Mouse (Mus musculus): ENCODE results near the gene Zpld1. TPM values are rescaled to one million over a fixed set of nuclear protein-coding genes. Genes with fewer than 3 reads are reported as not detected.

Gene Zpld1
- not detected for polyA plus RNA-seq (2012; fragmentation: generic; extraction: Trizol)
- long read RNA-seq, experiment 1: 0 reads
- long read RNA-seq, experiment 2: 0 reads

DNA sequence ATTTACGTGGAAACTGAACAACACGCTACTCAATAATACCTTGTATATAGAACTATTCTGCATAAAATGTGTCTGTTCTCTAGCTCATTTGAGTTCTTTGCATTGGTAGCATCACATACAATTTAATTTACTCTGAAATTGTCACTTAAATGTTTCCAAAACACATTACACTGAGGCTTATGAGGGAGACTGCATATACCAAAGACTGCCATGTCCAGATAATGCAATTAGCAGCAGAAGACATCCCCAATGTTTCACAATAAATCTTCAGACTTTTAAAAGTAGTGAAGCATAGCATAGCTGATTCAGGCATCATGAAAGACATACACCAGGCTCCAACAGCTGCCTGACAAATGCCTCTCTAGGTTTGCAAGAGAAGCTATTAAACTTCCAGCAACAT, at the start of gene Zpld1:
Gene Zpld1, minus strand, starts transcription at position 101 of the 400 bp plus-strand sequence.
- no peaks in the 10 kb centered on the region for H3K27me3 ChIP-seq (ENCODE audit: control insufficient read depth, insufficient read depth, insufficient read length)
- H3ac ChIP-seq (ENCODE audit: control insufficient read depth, insufficient read length, low read depth): no peak within 1 kb of the TSS
- no peak for TF ChIP-seq CEBPB (IDR thresholded peaks at IDR 0.05; ENCODE audit: low read depth)
- TF ChIP-seq FOSL1 (IDR thresholded peaks at IDR 0.05; ENCODE audit: insufficient read depth, low read length, poor library complexity, severe bottlenecking): no peak
- H3K4me3 ChIP-seq (ENCODE audit: insufficient read depth, poor library complexity, severe bottlenecking): no peak within 1 kb of the TSS
- no peaks in the 10 kb centered on the region for H3K79me2 ChIP-seq (ENCODE audit: control insufficient read depth, insufficient read depth)
- no peaks in the 10 kb centered on the region for H3K36me3 ChIP-seq (ENCODE audit: control insufficient read depth, insufficient read depth)
- H3K79me3 ChIP-seq (ENCODE audit: low read depth): no peaks in the 10 kb centered on the region

DNA sequence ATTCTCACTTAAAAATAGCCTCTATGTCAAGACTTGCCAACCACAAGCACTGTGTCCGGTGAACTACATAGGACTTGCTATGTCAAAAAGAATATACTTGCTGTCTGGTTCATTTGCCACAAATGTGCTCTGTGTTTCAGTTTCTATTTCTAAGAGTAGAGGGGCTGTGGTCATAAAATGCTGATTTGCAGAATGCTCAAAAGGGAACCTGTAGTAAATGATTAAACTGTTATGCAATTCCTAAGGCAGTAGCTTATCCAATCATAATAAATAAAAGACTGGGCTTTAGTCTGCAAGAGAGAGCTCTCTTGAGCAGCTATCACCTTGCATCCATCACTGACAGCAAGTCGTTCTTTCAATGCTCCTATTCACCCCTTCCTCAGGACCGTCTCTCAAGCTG, 47.9 kb upstream of the Zpld1 start:
- Histone ChIP-seq H3K79me3 (ENCODE audit: low read depth) (no peaks in the 10 kb centered on the region), H3K4me3 (ENCODE audit: insufficient read depth, poor library complexity, severe bottlenecking) (no peak overlapping the region), H3K27me3 (ENCODE audit: control insufficient read depth, insufficient read depth, insufficient read length) (no peaks in the 10 kb centered on the region), H3K79me2 (ENCODE audit: control insufficient read depth, insufficient read depth) (no peaks in the 10 kb centered on the region), H3K36me3 (ENCODE audit: control insufficient read depth, insufficient read depth) (no peaks in the 10 kb centered on the region), H3ac (ENCODE audit: control insufficient read depth, insufficient read length, low read depth) (no peak overlapping the region)
- no peak for TF ChIP-seq MYOD1 (IDR thresholded peaks at IDR 0.05; ENCODE audit: control insufficient read depth, insufficient read length, low read depth)
- no peak for TF ChIP-seq CTCF (IDR thresholded peaks at IDR 0.05; ENCODE audit: control insufficient read depth, insufficient read depth, insufficient read length)
- no peak for TF ChIP-seq USF1 (IDR thresholded peaks at IDR 0.05; ENCODE audit: low read depth)
- TF ChIP-seq MYOG (IDR thresholded peaks at IDR 0.05; ENCODE audit: control insufficient read depth, extremely low read depth, insufficient read length): no peak
- no peak for TF ChIP-seq MAX (IDR thresholded peaks at IDR 0.05)

DNA sequence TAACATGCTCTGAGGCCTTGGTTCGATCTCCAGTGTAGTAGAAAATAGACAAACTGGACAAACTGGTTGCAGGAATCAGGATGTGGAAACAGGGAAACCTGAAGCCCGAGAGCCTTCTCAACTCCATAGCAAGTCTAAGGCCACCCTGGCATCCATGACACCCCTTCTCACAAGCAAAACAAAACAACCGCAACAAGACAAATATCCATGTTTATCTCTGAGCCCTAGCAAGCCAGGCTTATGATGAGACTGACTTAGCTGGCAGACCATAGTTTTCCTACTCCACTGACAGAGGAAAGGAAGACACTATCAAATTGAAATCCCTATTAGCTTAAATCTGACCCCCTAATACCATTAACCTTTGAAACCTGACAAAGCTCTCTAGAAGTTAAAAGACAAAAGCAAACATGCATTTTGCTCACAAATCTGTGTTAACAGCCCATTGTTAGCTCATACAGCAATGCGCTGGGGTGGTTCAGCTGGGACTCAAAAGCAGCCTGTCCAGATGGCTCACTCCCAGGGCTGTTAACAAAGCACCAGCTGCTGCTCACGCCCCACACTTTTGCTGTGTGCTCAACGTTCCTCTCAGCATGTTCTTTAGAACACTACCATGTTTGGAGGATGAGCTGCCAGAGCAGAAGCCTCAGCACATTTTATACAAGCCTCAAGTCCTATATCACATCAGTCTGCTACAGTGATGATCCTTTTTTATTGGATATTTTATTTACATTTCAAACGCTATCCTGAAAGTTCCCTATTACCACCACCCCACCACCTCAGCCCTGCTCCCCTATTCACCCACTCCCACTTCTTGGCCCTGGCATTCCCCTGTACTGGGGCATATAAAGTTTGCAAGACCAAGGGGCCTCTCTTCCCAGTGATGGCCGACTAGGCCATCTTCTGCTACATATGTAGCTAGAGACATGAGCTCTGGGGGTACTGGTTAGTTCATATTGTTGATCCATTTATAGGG, 24.0 kb upstream of the Zpld1 start:
- Histone ChIP-seq H3K4me3 (ENCODE audit: insufficient read depth, poor library complexity, severe bottlenecking) (no peak overlapping the region), H3K79me3 (ENCODE audit: low read depth) (no peaks in the 10 kb centered on the region), H3K79me2 (ENCODE audit: control insufficient read depth, insufficient read depth) (no peaks in the 10 kb centered on the region), H3K27me3 (ENCODE audit: control insufficient read depth, insufficient read depth, insufficient read length) (no peaks in the 10 kb centered on the region), H3ac (ENCODE audit: control insufficient read depth, insufficient read length, low read depth) (no peak overlapping the region), H3K36me3 (ENCODE audit: control insufficient read depth, insufficient read depth) (no peaks in the 10 kb centered on the region)
- TF ChIP-seq CEBPB (IDR thresholded peaks at IDR 0.05; ENCODE audit: low read depth) (no peak), CTCF (IDR thresholded peaks at IDR 0.05; ENCODE audit: control insufficient read depth, insufficient read depth, insufficient read length) (no peak), USF1 (IDR thresholded peaks at IDR 0.05; ENCODE audit: low read depth) (no peak), MYOG (IDR thresholded peaks at IDR 0.05; ENCODE audit: control insufficient read depth, extremely low read depth, insufficient read length) (no peak), FOSL1 (IDR thresholded peaks at IDR 0.05; ENCODE audit: insufficient read depth, low read length, poor library complexity, severe bottlenecking) (no peak), MAX (IDR thresholded peaks at IDR 0.05) (no peak), MYOD1 (IDR thresholded peaks at IDR 0.05; ENCODE audit: control insufficient read depth, insufficient read length, low read depth) (no peak)

DNA sequence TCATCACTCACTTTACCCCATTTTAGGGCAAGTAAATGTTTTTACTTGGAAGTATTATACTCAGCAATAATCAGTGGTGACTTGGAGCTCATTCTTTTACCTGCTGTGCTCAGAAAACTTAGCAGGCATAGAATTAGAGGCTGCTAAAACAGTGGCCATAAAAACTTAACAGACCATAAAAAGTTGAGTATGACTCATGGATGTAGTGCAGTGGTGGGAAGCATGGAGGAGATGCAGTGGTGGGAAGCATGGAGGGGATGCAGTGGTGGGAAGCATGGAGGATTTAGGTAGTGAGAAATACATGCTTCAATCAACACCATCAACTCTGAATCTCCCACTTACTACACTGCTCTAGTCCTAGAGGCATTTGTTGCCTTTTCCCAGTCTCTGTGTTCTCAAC, 19.2 kb upstream of the Zpld1 start:
- Histone ChIP-seq H3K27me3 (ENCODE audit: control insufficient read depth, insufficient read depth, insufficient read length) (no peaks in the 10 kb centered on the region), H3ac (ENCODE audit: control insufficient read depth, insufficient read length, low read depth) (no peak overlapping the region), H3K79me3 (ENCODE audit: low read depth) (no peaks in the 10 kb centered on the region), H3K79me2 (ENCODE audit: control insufficient read depth, insufficient read depth) (no peaks in the 10 kb centered on the region), H3K4me3 (ENCODE audit: insufficient read depth, poor library complexity, severe bottlenecking) (no peak overlapping the region), H3K36me3 (ENCODE audit: control insufficient read depth, insufficient read depth) (no peaks in the 10 kb centered on the region)
- no peak for TF ChIP-seq MYOG (IDR thresholded peaks at IDR 0.05; ENCODE audit: control insufficient read depth, extremely low read depth, insufficient read length)
- TF ChIP-seq USF1 (IDR thresholded peaks at IDR 0.05; ENCODE audit: low read depth): no peak
- TF ChIP-seq MYOD1 (IDR thresholded peaks at IDR 0.05; ENCODE audit: control insufficient read depth, insufficient read length, low read depth): no peak
- no peak for TF ChIP-seq MAX (IDR thresholded peaks at IDR 0.05)
- no peak for TF ChIP-seq CEBPB (IDR thresholded peaks at IDR 0.05; ENCODE audit: low read depth)
- TF ChIP-seq FOSL1 (IDR thresholded peaks at IDR 0.05; ENCODE audit: insufficient read depth, low read length, poor library complexity, severe bottlenecking): no peak
- no peak for TF ChIP-seq CTCF (IDR thresholded peaks at IDR 0.05; ENCODE audit: control insufficient read depth, insufficient read depth, insufficient read length)

DNA sequence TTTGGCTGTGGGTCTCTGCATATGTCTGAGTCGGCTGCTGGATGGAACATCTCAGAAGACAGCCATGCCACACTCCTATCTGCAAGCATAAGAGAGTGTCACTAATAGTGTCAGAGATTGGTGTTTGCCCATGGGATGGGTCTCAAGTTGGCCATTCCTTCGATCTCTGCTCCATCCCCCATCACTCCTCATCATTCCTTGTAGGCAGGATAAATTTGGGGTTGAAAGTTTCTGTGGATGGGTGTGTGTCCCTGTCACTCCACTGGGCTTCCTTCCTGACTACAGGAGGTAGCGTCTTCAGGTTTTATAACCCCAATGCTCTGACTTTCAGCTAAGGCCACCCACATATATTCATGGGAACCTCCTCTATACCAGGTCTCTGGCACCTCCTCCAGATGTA, 14.3 kb upstream of the Zpld1 start:
- Histone ChIP-seq H3K27me3 (ENCODE audit: control insufficient read depth, insufficient read depth, insufficient read length) (no peaks in the 10 kb centered on the region), H3K4me3 (ENCODE audit: insufficient read depth, poor library complexity, severe bottlenecking) (no peak overlapping the region), H3K79me3 (ENCODE audit: low read depth) (no peaks in the 10 kb centered on the region), H3ac (ENCODE audit: control insufficient read depth, insufficient read length, low read depth) (no peak overlapping the region), H3K36me3 (ENCODE audit: control insufficient read depth, insufficient read depth) (no peaks in the 10 kb centered on the region), H3K79me2 (ENCODE audit: control insufficient read depth, insufficient read depth) (no peaks in the 10 kb centered on the region)
- no peak for TF ChIP-seq CTCF (IDR thresholded peaks at IDR 0.05; ENCODE audit: control insufficient read depth, insufficient read depth, insufficient read length)
- TF ChIP-seq USF1 (IDR thresholded peaks at IDR 0.05; ENCODE audit: low read depth): no peak

DNA sequence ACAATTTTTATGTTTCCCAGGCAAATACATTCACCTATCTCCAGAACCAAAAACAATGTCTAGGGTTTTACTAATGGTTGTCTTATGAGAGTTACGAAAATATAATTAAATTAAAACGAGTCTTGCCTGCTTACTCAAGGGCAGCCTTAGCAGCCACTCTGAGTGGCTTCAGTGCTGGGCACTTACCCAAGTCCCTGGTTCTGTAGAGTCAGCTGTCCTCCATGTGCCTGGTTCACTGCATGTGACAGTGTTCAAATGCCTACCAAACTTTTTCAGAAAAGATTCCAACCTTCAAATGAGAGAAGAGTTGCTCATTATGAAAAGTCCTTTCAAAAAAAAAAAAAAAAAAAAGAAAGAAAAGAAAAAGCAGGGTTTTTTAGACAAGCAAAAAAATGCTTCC, 15.1 kb downstream of the Zpld1 start:
- H3K27me3 ChIP-seq (ENCODE audit: control insufficient read depth, insufficient read depth, insufficient read length): no peaks in the 10 kb centered on the region
- H3K36me3 ChIP-seq (ENCODE audit: control insufficient read depth, insufficient read depth): no peaks in the 10 kb centered on the region
- H3ac ChIP-seq (ENCODE audit: control insufficient read depth, insufficient read length, low read depth): no peak overlapping the region
- no peaks in the 10 kb centered on the region for H3K79me2 ChIP-seq (ENCODE audit: control insufficient read depth, insufficient read depth)
- H3K4me3 ChIP-seq (ENCODE audit: insufficient read depth, poor library complexity, severe bottlenecking): no peak overlapping the region
- H3K79me3 ChIP-seq (ENCODE audit: low read depth): no peaks in the 10 kb centered on the region
- TF ChIP-seq MYOG (IDR thresholded peaks at IDR 0.05; ENCODE audit: control insufficient read depth, extremely low read depth, insufficient read length) (no peak), FOSL1 (IDR thresholded peaks at IDR 0.05; ENCODE audit: insufficient read depth, low read length, poor library complexity, severe bottlenecking) (no peak), CTCF (IDR thresholded peaks at IDR 0.05; ENCODE audit: control insufficient read depth, insufficient read depth, insufficient read length) (no peak), MYOD1 (IDR thresholded peaks at IDR 0.05; ENCODE audit: control insufficient read depth, insufficient read length, low read depth) (no peak), MAX (IDR thresholded peaks at IDR 0.05) (no peak), CEBPB (IDR thresholded peaks at IDR 0.05; ENCODE audit: low read depth) (no peak), USF1 (IDR thresholded peaks at IDR 0.05; ENCODE audit: low read depth) (no peak)
